Mouse (Mus musculus) ES-Bruce4 (cell line): ENCODE results near the gene Ildr1.

ENCODE experiments used
- EP300 ChIP-seq: IDR thresholded peaks from 2 replicates; pipeline ENCODE4 v1.6.1; 2011; ENCODE audit warnings: low read depth, low read length; ENCODE audit not compliant: insufficient read depth
- POLR2A ChIP-seq: IDR thresholded peaks from one replicate; pipeline ENCODE4 v1.8.1; 2011; ENCODE audit warnings: low read length; ENCODE audit not compliant: insufficient read depth

DNA sequence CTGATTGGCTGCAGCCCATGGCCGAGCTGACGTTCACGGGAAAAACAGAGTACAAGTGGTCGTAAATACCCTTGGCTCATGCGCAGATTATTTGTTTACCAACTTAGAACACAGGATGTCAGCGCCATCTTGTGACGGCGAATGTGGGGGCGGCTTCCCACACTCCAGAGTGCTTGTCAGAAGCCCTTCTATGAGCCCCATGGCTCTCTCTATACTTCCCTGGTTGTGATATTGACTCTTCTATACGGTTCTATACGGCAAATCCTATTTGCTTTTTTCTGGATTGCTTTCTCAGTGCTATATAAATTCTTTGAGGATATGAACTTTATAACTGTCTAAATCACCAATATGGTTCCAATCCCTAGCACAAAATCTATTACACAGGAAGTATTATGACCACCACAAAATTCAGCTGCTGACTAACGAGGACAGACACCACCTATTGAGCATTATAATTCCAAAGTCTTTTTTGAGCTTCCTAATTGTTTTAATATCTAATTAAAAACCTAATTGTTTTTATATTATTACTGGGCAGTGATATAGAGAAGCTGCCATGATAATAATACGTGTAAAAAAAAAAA, 76.5 kb downstream of the Ildr1 start:
- TF ChIP-seq EP300 (no peak), POLR2A (no peak)
